Mouse (Mus musculus): ENCODE data around the gene Cacna1c. TPM values are rescaled to one million over a fixed set of nuclear protein-coding genes. Genes with fewer than 3 reads are reported as not detected.

Gene Cacna1c
- polyA plus RNA-seq, 1 experiment from 2014 or later, result 0.30 TPM

GRCm38 (mm10) chr6:118941036-118941435, 255.2 kb downstream of the Cacna1c start:
- H3K9ac ChIP-seq (ENCODE audit: low read depth, low read length), result no peak overlapping the region
- H3K27ac ChIP-seq (ENCODE audit: low read length), result no peak overlapping the region

GRCm38 (mm10) chr6:118939626-118940025, 256.6 kb downstream of the Cacna1c start:
- Histone ChIP-seq H3K27me3 (ENCODE audit: control insufficient read depth, insufficient read depth, low read depth, low read length) (no peaks in the 10 kb centered on the region), H3K4me2 (ENCODE audit: low read depth, low read length) (no peak overlapping the region), H3K9me3 (replicated peaks; ENCODE audit: control insufficient read depth, low read length) (no peaks in the 10 kb centered on the region), H3K36me3 (ENCODE audit: control insufficient read depth, insufficient read depth) (no peaks in the 10 kb centered on the region), H3K9ac (ENCODE audit: low read depth, low read length) (no peak overlapping the region), H3K4me3 (ENCODE audit: low read depth, low read length) (no peak overlapping the region), H3K4me1 (ENCODE audit: control insufficient read depth, low read depth, low read length) (no peaks in the 10 kb centered on the region), H3K27ac (ENCODE audit: low read length) (no peak overlapping the region)
- ATAC-seq (ENCODE audit: low read depth), result no peak
- 71% methylated on average over 8 of the region's 8 CpGs for WGBS (ENCODE audit: insufficient replicate concordance)

More at GRCm38 (mm10) chr6:118941036-118941435, 255.2 kb downstream of the Cacna1c start:
- Histone ChIP-seq H3K4me1 (ENCODE audit: control insufficient read depth, low read depth, low read length) (no peaks in the 10 kb centered on the region), H3K36me3 (ENCODE audit: control insufficient read depth, insufficient read depth) (no peaks in the 10 kb centered on the region), H3K27me3 (ENCODE audit: control insufficient read depth, insufficient read depth, low read depth, low read length) (no peaks in the 10 kb centered on the region), H3K4me2 (ENCODE audit: low read depth, low read length) (no peak overlapping the region), H3K9me3 (replicated peaks; ENCODE audit: control insufficient read depth, low read length) (no peaks in the 10 kb centered on the region), H3K4me3 (ENCODE audit: low read depth, low read length) (no peak overlapping the region)
- WGBS (ENCODE audit: insufficient replicate concordance), result 59% methylated on average over 3 of the region's 3 CpGs
- ATAC-seq (ENCODE audit: low read depth), result no peak

- H3K36me3 ChIP-seq (ENCODE audit: control insufficient read depth, insufficient read depth), result no peaks in the 10 kb centered on the region
- no peaks in the 10 kb centered on the region for H3K9me3 ChIP-seq (replicated peaks; ENCODE audit: control insufficient read depth, low read length)
- H3K9ac ChIP-seq (ENCODE audit: low read depth, low read length), result no peak overlapping the region
- no peak overlapping the region for H3K4me2 ChIP-seq (ENCODE audit: low read depth, low read length)
- ATAC-seq (ENCODE audit: low read depth), result no peak
- H3K27ac ChIP-seq (ENCODE audit: low read length), result no peak overlapping the region
- 67% methylated on average over 13 of the region's 13 CpGs for WGBS (ENCODE audit: insufficient replicate concordance)
- no peaks in the 10 kb centered on the region for H3K4me1 ChIP-seq (ENCODE audit: control insufficient read depth, low read depth, low read length)
- no peaks in the 10 kb centered on the region for H3K27me3 ChIP-seq (ENCODE audit: control insufficient read depth, insufficient read depth, low read depth, low read length)
- no peak overlapping the region for H3K4me3 ChIP-seq (ENCODE audit: low read depth, low read length)
Observed at GRCm38 (mm10) chr6:118938386-118939096, 257.7 kb downstream of the Cacna1c start.

GRCm38 (mm10) chr6:118937536-118937935, 258.7 kb downstream of the Cacna1c start:
- Histone ChIP-seq H3K4me2 (ENCODE audit: low read depth, low read length) (no peak overlapping the region), H3K9me3 (replicated peaks; ENCODE audit: control insufficient read depth, low read length) (no peaks in the 10 kb centered on the region), H3K4me1 (ENCODE audit: control insufficient read depth, low read depth, low read length) (no peaks in the 10 kb centered on the region), H3K36me3 (ENCODE audit: control insufficient read depth, insufficient read depth) (no peaks in the 10 kb centered on the region), H3K27ac (ENCODE audit: low read length) (no peak overlapping the region), H3K9ac (ENCODE audit: low read depth, low read length) (no peak overlapping the region), H3K27me3 (ENCODE audit: control insufficient read depth, insufficient read depth, low read depth, low read length) (no peaks in the 10 kb centered on the region), H3K4me3 (ENCODE audit: low read depth, low read length) (no peak overlapping the region)
- ATAC-seq (ENCODE audit: low read depth), result no peak
- 68% methylated on average over 5 of the region's 5 CpGs for WGBS (ENCODE audit: insufficient replicate concordance)

GRCm38 (mm10) chr6:118935520-118936415, 260.4 kb downstream of the Cacna1c start:
- no peak overlapping the region for H3K4me3 ChIP-seq (ENCODE audit: low read depth, low read length)
- no peaks in the 10 kb centered on the region for H3K9me3 ChIP-seq (replicated peaks; ENCODE audit: control insufficient read depth, low read length)
- no peak overlapping the region for H3K9ac ChIP-seq (ENCODE audit: low read depth, low read length)
- H3K4me2 ChIP-seq (ENCODE audit: low read depth, low read length), result no peak overlapping the region
- H3K36me3 ChIP-seq (ENCODE audit: control insufficient read depth, insufficient read depth), result no peaks in the 10 kb centered on the region
- H3K4me1 ChIP-seq (ENCODE audit: control insufficient read depth, low read depth, low read length), result no peaks in the 10 kb centered on the region
- WGBS (ENCODE audit: insufficient replicate concordance), result 68% methylated on average over 9 of the region's 9 CpGs
- no peaks in the 10 kb centered on the region for H3K27me3 ChIP-seq (ENCODE audit: control insufficient read depth, insufficient read depth, low read depth, low read length)
- no peak overlapping the region for H3K27ac ChIP-seq (ENCODE audit: low read length)
- ATAC-seq (ENCODE audit: low read depth), result no peak

- no peak overlapping the region for H3K4me3 ChIP-seq (ENCODE audit: low read depth, low read length)
- H3K27ac ChIP-seq (ENCODE audit: low read length), result no peak overlapping the region
- no peak overlapping the region for H3K9ac ChIP-seq (ENCODE audit: low read depth, low read length)
- H3K9me3 ChIP-seq (replicated peaks; ENCODE audit: control insufficient read depth, low read length), result no peaks in the 10 kb centered on the region
- H3K27me3 ChIP-seq (ENCODE audit: control insufficient read depth, insufficient read depth, low read depth, low read length), result no peaks in the 10 kb centered on the region
- no peaks in the 10 kb centered on the region for H3K36me3 ChIP-seq (ENCODE audit: control insufficient read depth, insufficient read depth)
- WGBS (ENCODE audit: insufficient replicate concordance), result 43% methylated on average over 9 of the region's 9 CpGs
- ATAC-seq (ENCODE audit: low read depth), result no peak
- no peaks in the 10 kb centered on the region for H3K4me1 ChIP-seq (ENCODE audit: control insufficient read depth, low read depth, low read length)
- no peak overlapping the region for H3K4me2 ChIP-seq (ENCODE audit: low read depth, low read length)
Observed at GRCm38 (mm10) chr6:118934243-118934902, 261.8 kb downstream of the Cacna1c start.

GRCm38 (mm10) chr6:118933017-118933594, 263.1 kb downstream of the Cacna1c start:
- H3K9me3 ChIP-seq (replicated peaks; ENCODE audit: control insufficient read depth, low read length), result no peaks in the 10 kb centered on the region
- no peak overlapping the region for H3K27ac ChIP-seq (ENCODE audit: low read length)
- 70% methylated on average over 9 of the region's 9 CpGs for WGBS (ENCODE audit: insufficient replicate concordance)
- no peak overlapping the region for H3K4me2 ChIP-seq (ENCODE audit: low read depth, low read length)
- H3K36me3 ChIP-seq (ENCODE audit: control insufficient read depth, insufficient read depth), result no peaks in the 10 kb centered on the region
- H3K4me3 ChIP-seq (ENCODE audit: low read depth, low read length), result no peak overlapping the region
- no peak overlapping the region for H3K9ac ChIP-seq (ENCODE audit: low read depth, low read length)
- no peaks in the 10 kb centered on the region for H3K4me1 ChIP-seq (ENCODE audit: control insufficient read depth, low read depth, low read length)
- H3K27me3 ChIP-seq (ENCODE audit: control insufficient read depth, insufficient read depth, low read depth, low read length), result no peaks in the 10 kb centered on the region
- no peak for ATAC-seq (ENCODE audit: low read depth)

GRCm38 (mm10) chr6:118932002-118932700, 264.1 kb downstream of the Cacna1c start:
- H3K27ac ChIP-seq (ENCODE audit: low read length), result no peak overlapping the region
- no peak overlapping the region for H3K9ac ChIP-seq (ENCODE audit: low read depth, low read length)
- H3K27me3 ChIP-seq (ENCODE audit: control insufficient read depth, insufficient read depth, low read depth, low read length), result no peaks in the 10 kb centered on the region
- H3K9me3 ChIP-seq (replicated peaks; ENCODE audit: control insufficient read depth, low read length), result no peaks in the 10 kb centered on the region
- H3K36me3 ChIP-seq (ENCODE audit: control insufficient read depth, insufficient read depth), result no peaks in the 10 kb centered on the region
- H3K4me3 ChIP-seq (ENCODE audit: low read depth, low read length), result no peak overlapping the region
- no peaks in the 10 kb centered on the region for H3K4me1 ChIP-seq (ENCODE audit: control insufficient read depth, low read depth, low read length)
- WGBS (ENCODE audit: insufficient replicate concordance), result 59% methylated on average over 8 of the region's 8 CpGs
- ATAC-seq (ENCODE audit: low read depth), result no peak
- no peak overlapping the region for H3K4me2 ChIP-seq (ENCODE audit: low read depth, low read length)

Measured in liver, embryonic 16.5 days (tissue).